Comparison of ENCODE assay signal across 7 mouse cellular contexts in the genomic region with DNA sequence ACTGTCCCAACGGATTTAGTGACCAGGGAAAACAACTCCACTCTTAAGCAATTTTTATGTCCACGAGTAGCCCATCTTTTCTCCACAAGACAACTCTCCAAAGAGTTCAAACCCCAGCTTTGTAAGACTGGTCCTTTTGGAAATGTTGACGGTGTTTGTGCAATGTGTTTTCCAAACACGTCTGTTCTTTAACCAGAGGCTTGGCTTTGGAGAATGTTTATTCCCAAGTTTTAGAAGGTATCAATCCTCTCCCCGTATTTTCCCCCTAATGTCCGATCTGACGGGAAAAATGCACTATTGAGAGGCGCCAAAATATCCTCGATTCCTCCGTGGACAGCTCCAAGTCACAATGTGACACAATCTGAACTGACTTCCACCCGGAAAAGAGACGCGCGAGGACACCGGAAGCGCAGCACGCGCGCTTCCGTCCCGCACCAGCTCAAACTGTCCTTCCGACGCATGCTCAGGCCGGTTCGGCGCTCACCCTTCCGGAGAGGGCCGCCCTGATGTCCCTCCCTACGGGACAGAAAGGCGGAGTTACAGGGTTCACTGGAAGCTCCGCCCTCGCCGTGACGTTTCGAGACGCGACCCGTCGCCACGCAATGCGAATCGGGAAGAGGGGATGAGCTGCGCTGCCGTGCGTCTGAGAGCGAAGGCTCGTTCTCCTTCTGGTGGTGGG. TPM values are rescaled to one million over a fixed set of nuclear protein-coding genes. Genes with fewer than 3 reads are reported as not detected.
DNase-seq lines count a peak whose midpoint lies in the region; ATAC-seq lines count a peak whose summit lies in the region.

A gene (plus strand): TSS at position 570 of the 679 bp plus-strand sequence.

- H3K4me2 ChIP-seq in intestine, embryonic 15.5 days (replicated peaks): peak within 1 kb of the TSS; percentile 75

- DNase-seq in adrenal gland, adult 2 months: peak; percentile 99
- peak; percentile 95 for DNase-seq in embryo, embryonic 11.5 days (ENCODE audit: low read depth, low spot score)
- peak; percentile 96 for DNase-seq in gastrocnemius, postnatal 36 days
- DNase-seq in left cerebral cortex, postnatal 25 days (ENCODE audit: low spot score in 2 of 2): peak; percentile 98 to 99
- DNase-seq in midbrain, embryonic 10.5 days (ENCODE audit: low spot score): peak; percentile 97
- peak; percentile 96 for DNase-seq in right cerebral cortex, postnatal 4 days

- peak within 1 kb of the TSS; percentile 91 for H3K9ac ChIP-seq in intestine, embryonic 15.5 days

- H3K36me3 ChIP-seq in intestine, embryonic 15.5 days: no peaks in the 10 kb centered on the region
- H3K36me3 ChIP-seq in midbrain, embryonic 10.5 days: no peaks in the 10 kb centered on the region

- WGBS in intestine, embryonic 15.5 days: 2% methylated on average over 47 of the region's 47 CpGs
- WGBS in midbrain, embryonic 10.5 days: 3% methylated on average over 47 of the region's 47 CpGs

- 0 out of 2 replicates have a peak, but pooled peaks cover 6% of the 10 kb centered on the region for H3K4me1 ChIP-seq in intestine, embryonic 15.5 days (replicated peaks)
- H3K4me1 ChIP-seq in midbrain, embryonic 10.5 days: peaks cover 14% of the 10 kb centered on the region

- intact Hi-C loops in gastrocnemius, postnatal 36 days (cut with DNase I): no loop called here
- intact Hi-C loops in left cerebral cortex, postnatal 25 days (cut with DNase I): loop anchor here (1.0 kb wide), 1 partner anchor 32 kb away; no protein-coding TSS in a partner anchor

- H3K27me3 ChIP-seq in intestine, embryonic 15.5 days (replicated peaks): no peaks in the 10 kb centered on the region
- H3K27me3 ChIP-seq in midbrain, embryonic 10.5 days (ENCODE audit: low read depth, poor library complexity, severe bottlenecking): peaks cover 4% of the 10 kb centered on the region; the same call in 1 of the 2 replicates

- no peaks in the 10 kb centered on the region for H3K9me3 ChIP-seq in intestine, embryonic 15.5 days
- no peaks in the 10 kb centered on the region for H3K9me3 ChIP-seq in midbrain, embryonic 10.5 days (replicated peaks)

- peak within 1 kb of the TSS; percentile 80 for H3K27ac ChIP-seq in intestine, embryonic 15.5 days
- H3K27ac ChIP-seq in midbrain, embryonic 10.5 days (replicated peaks): peak within 1 kb of the TSS; percentile 89

- peak; percentile 100 for ATAC-seq in intestine, embryonic 15.5 days

- peak within 1 kb of the TSS; percentile 85 for H3K4me3 ChIP-seq in intestine, embryonic 15.5 days (replicated peaks)
- H3K4me3 ChIP-seq in midbrain, embryonic 10.5 days: peak within 1 kb of the TSS; percentile 85

RNA-seq across cellular contexts. Expression of the gene that starts here (rescaled TPM):
- 10 to 100 TPM; 72.7 to 79.8 TPM for total RNA-seq in adrenal gland, adult 2 months (2021)
- polyA plus RNA-seq in adrenal gland, adult 2 months (2012; rRNA removed): 10.8 and 13.2 TPM in 2 replicates
- 10 to 100 TPM; 13.9 to 15.6 TPM for total RNA-seq in gastrocnemius, postnatal 36 days (2021)
- 35.9 and 36.9 TPM in 2 replicates for polyA plus RNA-seq in intestine, embryonic 15.5 days (2015; fragmentation: Nextera tagmentation; extraction: Ambion mirVana)
- total RNA-seq in left cerebral cortex, postnatal 25 days (2021): 10 to 100 TPM; 44.5 to 46.3 TPM
- 38.1 and 42.3 TPM in 2 replicates for polyA plus RNA-seq in midbrain, embryonic 10.5 days (2016; fragmentation: Nextera tagmentation; extraction: Ambion mirVana)

Comparison
In these comparisons a context has a peak if more than half of its experiments do, and no peak if none do; other contexts are left out.
1. Peak in every context shown above with its lines: DNase-seq, ATAC-seq, H3K4me3 ChIP-seq and H3K27ac ChIP-seq.